Mouse (Mus musculus): Measurements from ENCODE around the gene Gm12216.

- TF ChIP-seq POLR2A (IDR thresholded peaks at IDR 0.05; ENCODE audit: insufficient read depth, low read depth, low read length) (no peak), CTCF (IDR thresholded peaks at IDR 0.05) (no peak)
Measured at GRCm38 (mm10) chr11:53734431-53734830, 124.6 kb downstream of the Gm12216 start.
